Mouse (Mus musculus) MEL (cell line): ENCODE data around the gene Rpn1. TPM values are rescaled to one million over a fixed set of nuclear protein-coding genes. Genes with fewer than 3 reads are reported as not detected.
A peak's percentile ranks its signal among the peaks of the same experiment; 100 is the strongest.

Experiments used
- DNase-seq: peaks from one replicate; pipeline ENCODE4 v3.0.0; 2011; ENCODE audit warnings: low read depth, low spot score
- H3K27ac ChIP-seq: 2 replicates; pipeline ENCODE4 v1.5.1; 2012; ENCODE audit warnings: low read depth, mild to moderate bottlenecking, control low read depth, low read length, moderate library complexity; ENCODE audit not compliant: control insufficient read depth
- H3K27me3 ChIP-seq, 2 experiments: fragments of 150-350 bp in 1 of 2; sonication (generic) in 1 of 2; 2 replicates each; pipeline ENCODE4 v1.6.1; 2012; ENCODE audit warnings: low read length in 2 of 2, mild to moderate bottlenecking in 2 of 2, improper control_type of control experiment in 1 of 2, moderate library complexity in 1 of 2; ENCODE audit not compliant: insufficient read depth in 2 of 2, control insufficient read depth in 1 of 2
- H3K36me3 ChIP-seq, 2 experiments: 2 replicates each; pipeline ENCODE4 v1.6.1; 2012 to 2014; ENCODE audit warnings: low read length in 2 of 2, improper control_type of control experiment in 1 of 2, inconsistent platforms in 1 of 2, mild to moderate bottlenecking in 1 of 2; ENCODE audit not compliant: insufficient read depth in 2 of 2, control insufficient read depth in 1 of 2
- H3K4me1 ChIP-seq, 2 experiments: fragments of 150-350 bp in 1 of 2; sonication (generic) in 1 of 2; 2 replicates each; pipeline ENCODE4 v1.6.1; 2012; ENCODE audit warnings: low read length in 2 of 2, improper control_type of control experiment in 1 of 2, mild to moderate bottlenecking in 1 of 2; ENCODE audit not compliant: insufficient read depth in 2 of 2, control insufficient read depth in 1 of 2
- H3K4me3 ChIP-seq, 2 experiments: fragments of 150-350 bp in 1 of 2; sonication (generic) in 1 of 2; 2 replicates each; pipeline ENCODE4 v1.5.1; 2012; ENCODE audit warnings: low read depth in 2 of 2, low read length in 2 of 2, mild to moderate bottlenecking in 2 of 2, moderate library complexity in 2 of 2, control low read depth in 1 of 2, improper control_type of control experiment in 1 of 2; ENCODE audit not compliant: control insufficient read depth in 1 of 2, insufficient read depth in 1 of 2
- H3K79me2 ChIP-seq: 2 replicates; pipeline ENCODE4 v1.6.1; 2012; ENCODE audit warnings: mild to moderate bottlenecking, low read length, moderate library complexity; ENCODE audit not compliant: control insufficient read depth, poor library complexity, insufficient read depth
- H3K9ac ChIP-seq: 2 replicates; pipeline ENCODE4 v1.6.1; 2012; ENCODE audit warnings: low read depth, mild to moderate bottlenecking, control low read depth, low read length, moderate library complexity; ENCODE audit not compliant: control insufficient read depth, poor library complexity, severe bottlenecking
- H3K9me3 ChIP-seq: fragments of 150-350 bp; sonication (generic); replicated peaks from 2 replicates; pipeline ENCODE4 v1.6.1; 2012; ENCODE audit warnings: mild to moderate bottlenecking, low read length, improper control_type of control experiment, moderate library complexity; ENCODE audit not compliant: insufficient read depth
- BHLHE40 ChIP-seq: IDR thresholded peaks from 2 replicates; pipeline ENCODE4 v1.6.1; 2012; ENCODE audit warnings: low read depth, mild to moderate bottlenecking, inconsistent platforms, low read length, improper control_type of control experiment, borderline replicate concordance
- CHD1 ChIP-seq: IDR thresholded peaks from 2 replicates; pipeline ENCODE4 v1.6.1; 2012; ENCODE audit warnings: low read depth, mild to moderate bottlenecking, inconsistent platforms, low read length, improper control_type of control experiment
- CHD2 ChIP-seq: IDR thresholded peaks from 2 replicates; pipeline ENCODE4 v1.6.1; 2011; ENCODE audit warnings: low read length, improper control_type of control experiment
- CTCF ChIP-seq, 3 experiments: IDR thresholded peaks in 2 of 3; conservative IDR thresholded peaks in 1 of 3; 2 replicates each; pipeline ENCODE4 v1.5.1; 2011 to 2012; ENCODE audit warnings: low read length in 3 of 3, low read depth in 2 of 3, mild to moderate bottlenecking in 2 of 3, improper control_type of control experiment in 1 of 3, inconsistent platforms in 1 of 3, mixed read lengths in 1 of 3, moderate library complexity in 1 of 3; ENCODE audit not compliant: control insufficient read depth in 1 of 3, insufficient read depth in 1 of 3, poor library complexity in 1 of 3, severe bottlenecking in 1 of 3
- EP300 ChIP-seq, 2 experiments: IDR thresholded peaks; 2 replicates each; pipeline ENCODE4 v1.6.1; 2011; ENCODE audit warnings: improper control_type of control experiment in 2 of 2, low read length in 2 of 2, low read depth in 1 of 2, mild to moderate bottlenecking in 1 of 2
- ETS1 ChIP-seq: IDR thresholded peaks from 2 replicates; pipeline ENCODE4 v1.6.1; 2012; ENCODE audit warnings: low read depth, mild to moderate bottlenecking, inconsistent platforms, low read length, improper control_type of control experiment, moderate library complexity
- GABPA ChIP-seq: IDR thresholded peaks from 2 replicates; pipeline ENCODE4 v1.6.1; 2012; ENCODE audit warnings: low read depth, mild to moderate bottlenecking, inconsistent platforms, low read length, improper control_type of control experiment, moderate library complexity
- GATA1 ChIP-seq: IDR thresholded peaks from 2 replicates; pipeline ENCODE4 v1.6.1; 2011; ENCODE audit warnings: low read depth, low read length, improper control_type of control experiment
- JUND ChIP-seq: IDR thresholded peaks from 2 replicates; pipeline ENCODE4 v1.6.1; 2011; ENCODE audit warnings: low read depth, mild to moderate bottlenecking, improper control_type of control experiment, low read length
- KAT2A ChIP-seq: conservative IDR thresholded peaks from 2 replicates; pipeline ENCODE4 v1.6.1; 2012; ENCODE audit warnings: low read depth, low read length, improper control_type of control experiment, inconsistent platforms
- MAZ ChIP-seq: IDR thresholded peaks from 2 replicates; pipeline ENCODE4 v1.6.1; 2012; ENCODE audit warnings: low read depth, mild to moderate bottlenecking, inconsistent platforms, low read length, improper control_type of control experiment
- MXI1 ChIP-seq: IDR thresholded peaks from 2 replicates; pipeline ENCODE4 v1.6.1; 2011; ENCODE audit warnings: mild to moderate bottlenecking, low read depth, low read length, improper control_type of control experiment
- MYB ChIP-seq: IDR thresholded peaks from 2 replicates; pipeline ENCODE4 v1.6.1; 2011; ENCODE audit warnings: mild to moderate bottlenecking, low read depth, low read length, improper control_type of control experiment
- MYC ChIP-seq: IDR thresholded peaks from 2 replicates; pipeline ENCODE4 v1.6.1; 2011; ENCODE audit warnings: low read depth, mild to moderate bottlenecking, low read length, improper control_type of control experiment, moderate library complexity
- NELFE ChIP-seq: IDR thresholded peaks from 2 replicates; pipeline ENCODE4 v1.6.1; 2011; ENCODE audit warnings: low read depth, low read length, improper control_type of control experiment
- POLR2A ChIP-seq, 2 experiments: IDR thresholded peaks; 2 replicates each; pipeline ENCODE4 v1.6.1; 2011 to 2012; ENCODE audit warnings: low read length in 2 of 2, mild to moderate bottlenecking in 2 of 2, control low read depth in 1 of 2, improper control_type of control experiment in 1 of 2, low read depth in 1 of 2, moderate library complexity in 1 of 2; ENCODE audit not compliant: control insufficient read depth in 1 of 2, insufficient read depth in 1 of 2, poor library complexity in 1 of 2
- POLR2AphosphoS2 ChIP-seq: IDR thresholded peaks from 2 replicates; pipeline ENCODE4 v1.6.1; 2011; ENCODE audit warnings: low read length, improper control_type of control experiment
- POLR2AphosphoS5 ChIP-seq: IDR thresholded peaks from 2 replicates; pipeline ENCODE4 v1.6.1; 2012; ENCODE audit warnings: low read depth, borderline replicate concordance, mild to moderate bottlenecking, inconsistent platforms, low read length, moderate library complexity, mixed read lengths
- RAD21 ChIP-seq: IDR thresholded peaks from 2 replicates; pipeline ENCODE4 v1.6.1; 2011; ENCODE audit warnings: mild to moderate bottlenecking, low read depth, low read length, improper control_type of control experiment
- RCOR1 ChIP-seq: IDR thresholded peaks from 2 replicates; pipeline ENCODE4 v1.6.1; 2012; ENCODE audit warnings: low read depth, mild to moderate bottlenecking, inconsistent platforms, low read length, improper control_type of control experiment
- SIN3A ChIP-seq: IDR thresholded peaks from 2 replicates; pipeline ENCODE4 v1.6.1; 2012; ENCODE audit warnings: low read length, improper control_type of control experiment, inconsistent platforms
- SMC3 ChIP-seq: IDR thresholded peaks from 2 replicates; pipeline ENCODE4 v1.6.1; 2011; ENCODE audit warnings: low read depth, low read length, improper control_type of control experiment
- TAL1 ChIP-seq: IDR thresholded peaks from 2 replicates; pipeline ENCODE4 v1.6.1; 2012; ENCODE audit warnings: mild to moderate bottlenecking, inconsistent platforms, low read length, moderate library complexity, mixed read lengths
- TBP ChIP-seq: IDR thresholded peaks from 2 replicates; pipeline ENCODE4 v1.8.0; 2011; ENCODE audit warnings: low read depth, low read length, improper control_type of control experiment
- USF1 ChIP-seq: IDR thresholded peaks from 2 replicates; pipeline ENCODE4 v1.6.1; 2014; ENCODE audit warnings: low read depth, mild to moderate bottlenecking, inconsistent platforms, low read length, improper control_type of control experiment, moderate library complexity
- ZC3H11A ChIP-seq: IDR thresholded peaks from 2 replicates; pipeline ENCODE4 v1.6.1; 2012; ENCODE audit warnings: low read depth, mild to moderate bottlenecking, inconsistent platforms, low read length, improper control_type of control experiment
- ZKSCAN1 ChIP-seq: IDR thresholded peaks from 2 replicates; pipeline ENCODE4 v1.6.1; 2012; ENCODE audit warnings: low read depth, mild to moderate bottlenecking, inconsistent platforms, low read length, improper control_type of control experiment, moderate library complexity
- ZMIZ1 ChIP-seq: IDR thresholded peaks from 2 replicates; pipeline ENCODE4 v1.6.1; 2012; ENCODE audit warnings: low read depth, mild to moderate bottlenecking, inconsistent platforms, low read length, improper control_type of control experiment, moderate library complexity
- polyA plus RNA-seq, 2 experiments: library from polyadenylated mRNA; stranded (reverse) in 1 of 2; unstranded in 1 of 2; fragments of >175 nt in 1 of 2; fragments of >200 nt in 1 of 2; gene quantifications; 2 replicates each; pipeline versions ENCODE4 v1.2.1 to v1.2.4; 2012; ENCODE audit warnings: low replicate concordance in 2 of 2, low read depth in 1 of 2; ENCODE audit not compliant: insufficient read length in 2 of 2, insufficient read depth in 1 of 2, missing spikeins in 1 of 2
- total RNA-seq: library from RNA; depleted of rRNA; stranded (reverse); fragments of 300-350 nt; gene quantifications from 2 replicates; pipeline ENCODE4 v1.2.3, GENCODE M21; 2012

The Rpn1 gene
- total and polyA plus RNA-seq, 3 experiments, result 289 to 412 (median 361) TPM

- Histone ChIP-seq H3K27me3 (no peaks in the 10 kb centered on the region), H3K9ac (no peak overlapping the region), H3K9me3 (no peaks in the 10 kb centered on the region), H3K79me2 (no peaks in the 10 kb centered on the region; the same call in 1 of the 2 replicates), H3K4me3 (no peak overlapping the region), H3K27ac (no peak overlapping the region), H3K36me3 (peaks cover 0 to 19% of the 10 kb centered on the region in 2 experiments; a peak in 2 of 4 replicates), H3K4me1 (peaks cover 2 to 31% of the 10 kb centered on the region in 2 experiments; a peak in 3 of 4 replicates)
- peak; percentile 90 for TF ChIP-seq RAD21
- no peak for TF ChIP-seq RCOR1
- no peak for TF ChIP-seq MXI1
- no peak for TF ChIP-seq GATA1
- TF ChIP-seq TBP, result no peak
- TF ChIP-seq SIN3A, result no peak
- TF ChIP-seq MYC, result no peak
- no peak for TF ChIP-seq MAZ
- TF ChIP-seq ZC3H11A, result peak; percentile 66
- TF ChIP-seq SMC3, result peak; percentile 71
- TF ChIP-seq CTCF (IDR thresholded peaks at IDR 0.05 in 2 of 3, conservative IDR thresholded peaks at IDR 0.05 in 1 of 3; ENCODE audit: control insufficient read depth in 1 of 3, insufficient read depth in 1 of 3, low read depth in 2 of 3, low read length in 3 of 3, poor library complexity in 1 of 3, severe bottlenecking in 1 of 3), result peak; percentile 88 to 93 (median 91)
- TF ChIP-seq POLR2A (IDR thresholded peaks at IDR 0.05; ENCODE audit: control insufficient read depth in 1 of 2, insufficient read depth in 1 of 2, low read depth in 1 of 2, low read length in 2 of 2, poor library complexity in 1 of 2), result no peak
- no peak for TF ChIP-seq NELFE
- peak; percentile 81 for DNase-seq
Measured at GRCm38 (mm10) chr6:88113139-88113538, 28.9 kb downstream of the Rpn1 start.

DNA sequence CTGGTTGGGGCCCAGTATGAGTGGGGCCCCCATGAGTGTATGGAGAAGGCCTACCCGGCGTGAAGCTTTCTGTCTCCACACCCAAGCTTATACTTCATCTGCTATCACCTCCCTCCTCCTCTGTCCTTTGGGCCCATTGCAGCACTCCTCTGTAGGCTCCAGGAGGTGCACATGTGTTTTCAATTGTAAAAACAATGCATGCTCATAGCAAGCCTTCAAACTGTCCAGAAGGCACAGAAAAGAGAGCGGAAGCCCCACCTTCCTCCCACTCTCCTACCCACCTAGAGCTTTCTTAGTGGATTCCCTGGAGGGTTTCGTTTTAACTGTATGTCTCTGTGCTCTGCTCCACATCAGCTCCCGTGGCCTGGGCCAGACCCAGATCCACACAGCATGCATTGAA lies 30.1 kb downstream of the Rpn1 start:
- no peak for TF ChIP-seq TBP
- TF ChIP-seq GABPA, result no peak
- no peak for TF ChIP-seq CHD1
- no peak for TF ChIP-seq POLR2AphosphoS5
- TF ChIP-seq MYB, result no peak
- no peak for TF ChIP-seq USF1
- no peak for TF ChIP-seq GATA1
- no peak for TF ChIP-seq ZKSCAN1
- no peak for TF ChIP-seq POLR2AphosphoS2
- TF ChIP-seq JUND, result no peak
- no peak for TF ChIP-seq EP300 (IDR thresholded peaks at IDR 0.05; ENCODE audit: low read depth in 1 of 2, low read length in 2 of 2)
- TF ChIP-seq CHD2, result no peak
- TF ChIP-seq SIN3A, result no peak
- no peak for TF ChIP-seq KAT2A
- TF ChIP-seq BHLHE40, result no peak
- TF ChIP-seq ETS1, result no peak
- TF ChIP-seq MXI1, result no peak
- no peak for TF ChIP-seq TAL1
- no peak for TF ChIP-seq MYC
- TF ChIP-seq ZMIZ1, result no peak
- H3K4me1 ChIP-seq, result peaks cover 2 to 27% of the 10 kb centered on the region in 2 experiments; a peak in 3 of 4 replicates
- no peak overlapping the region for H3K4me3 ChIP-seq
- peaks cover 0 to 17% of the 10 kb centered on the region in 2 experiments; a peak in 2 of 4 replicates for H3K36me3 ChIP-seq
- H3K27ac ChIP-seq, result no peak overlapping the region
- H3K79me2 ChIP-seq, result no peaks in the 10 kb centered on the region; the same call in 1 of the 2 replicates
- H3K9me3 ChIP-seq, result no peaks in the 10 kb centered on the region
- H3K9ac ChIP-seq, result no peak overlapping the region
- no peak for DNase-seq
- H3K27me3 ChIP-seq, result no peaks in the 10 kb centered on the region
